Mouse (Mus musculus) spleen, adult 2 months (tissue): Measurements from ENCODE around the gene Mfsd10.

ENCODE experiments used
- CTCF ChIP-seq: fragments of 200-500 bp; IDR thresholded peaks from 2 replicates; pipeline ENCODE4 v1.5.1; 2011; ENCODE audit warnings: mild to moderate bottlenecking, inconsistent platforms; ENCODE audit not compliant: insufficient read depth, insufficient read length, insufficient replicate concordance; ENCODE audit errors: extremely low read depth
- POLR2A ChIP-seq: fragments of 200-500 bp; IDR thresholded peaks from 2 replicates; pipeline ENCODE4 v1.6.1; 2011; ENCODE audit warnings: low read depth, low read length, inconsistent platforms

DNA sequence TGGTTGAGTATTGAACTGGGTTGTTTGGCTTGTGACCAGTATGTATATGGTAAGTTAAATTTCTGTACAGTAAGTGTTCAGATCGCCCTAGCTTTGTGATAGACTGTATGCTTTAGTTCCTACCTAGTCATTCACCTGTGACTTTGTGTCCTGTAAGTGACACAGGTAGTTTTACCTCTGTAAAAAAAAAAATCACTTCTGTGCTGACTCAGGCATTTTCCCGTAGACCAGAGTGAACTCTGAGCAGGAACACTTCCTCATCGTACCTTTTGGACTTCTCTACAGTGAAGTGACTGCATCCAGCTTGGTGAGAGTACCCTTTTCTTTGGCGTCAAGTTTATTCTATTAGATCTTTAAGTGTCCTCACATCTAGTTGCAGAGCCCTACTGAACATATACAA is 27.0 kb downstream of the Mfsd10 start:
- TF ChIP-seq CTCF: no peak
- TF ChIP-seq POLR2A: no peak
